Mouse (Mus musculus) adrenal gland, adult 18-20 months (tissue): ENCODE measurements around the gene Rfc1. TPM values are rescaled to one million over a fixed set of nuclear protein-coding genes. Genes with fewer than 3 reads are reported as not detected.
"Not testable (repeated sequence)": the region's sequence is repeated elsewhere in the genome, so short reads cannot be mapped to it uniquely, and the experiment has no call there.

Experiments
- DNase-seq, 2 experiments: peaks; one replicate each; pipeline ENCODE4 v3.0.0; 2021 to 2022; ENCODE audit warnings: low spot score in 2 of 2
- total RNA-seq, 2 experiments: library from RNA; stranded (reverse); gene quantifications; 1 replicate in 1 of 2; 2 replicates in 1 of 2; pipeline ENCODE4 v1.2.3; 2021

Rfc1 gene
- total RNA-seq, 2 experiments from 2014 or later, result 31.3 to 43.8 TPM

GRCm38 (mm10) chr5:65305516-65305915 lies 30.0 kb downstream of the Rfc1 start:
- DNase-seq, result no peak

DNA sequence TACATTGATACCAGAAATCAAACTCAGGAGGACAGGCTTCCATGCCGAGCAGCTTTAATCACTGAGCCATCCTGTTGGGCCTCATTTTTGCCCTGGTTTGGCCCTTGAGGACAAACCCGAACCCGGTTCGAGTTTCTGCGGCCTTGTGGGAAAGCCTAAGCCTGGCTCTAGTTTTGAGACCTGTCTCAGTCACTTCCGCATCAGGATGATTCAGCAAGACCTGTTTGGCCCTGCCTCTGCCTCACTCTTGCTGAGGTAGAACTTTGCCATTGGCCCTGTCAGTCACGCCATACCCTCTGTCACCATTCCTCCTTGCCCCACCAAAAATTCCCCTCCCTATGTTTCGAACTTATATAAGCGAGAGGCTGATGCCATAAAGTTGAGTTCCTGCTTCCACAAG lies 35.3 kb downstream of the Rfc1 start:
- no peak for DNase-seq

DNA sequence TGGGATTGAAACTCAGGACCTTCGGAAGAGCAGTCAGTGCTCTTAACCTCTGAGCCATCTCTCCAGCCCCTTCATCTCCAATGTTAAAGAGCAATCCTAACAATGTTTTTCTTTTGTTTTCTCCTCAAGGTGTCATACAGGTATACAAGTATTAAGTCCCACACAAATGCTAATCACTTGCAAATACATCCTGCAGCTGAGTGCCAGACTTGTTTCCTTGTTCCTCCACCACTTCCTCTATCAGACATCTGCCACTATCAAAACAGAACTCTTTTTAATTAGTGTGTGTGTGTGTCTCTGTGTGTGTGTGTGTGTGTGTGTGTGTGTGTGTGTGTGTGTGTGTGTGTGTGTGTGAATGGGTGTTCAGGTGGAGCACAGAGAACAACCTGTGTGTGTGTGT lies 35.8 kb downstream of the Rfc1 start:
- not testable (repeated sequence) for DNase-seq

- DNase-seq, result no peak
These were observed 37.1 kb downstream of the Rfc1 start for GRCm38 (mm10) chr5:65298167-65298950.

- DNase-seq, result no peak
These were observed 41.2 kb downstream of the Rfc1 start for GRCm38 (mm10) chr5:65294270-65294669.

DNA sequence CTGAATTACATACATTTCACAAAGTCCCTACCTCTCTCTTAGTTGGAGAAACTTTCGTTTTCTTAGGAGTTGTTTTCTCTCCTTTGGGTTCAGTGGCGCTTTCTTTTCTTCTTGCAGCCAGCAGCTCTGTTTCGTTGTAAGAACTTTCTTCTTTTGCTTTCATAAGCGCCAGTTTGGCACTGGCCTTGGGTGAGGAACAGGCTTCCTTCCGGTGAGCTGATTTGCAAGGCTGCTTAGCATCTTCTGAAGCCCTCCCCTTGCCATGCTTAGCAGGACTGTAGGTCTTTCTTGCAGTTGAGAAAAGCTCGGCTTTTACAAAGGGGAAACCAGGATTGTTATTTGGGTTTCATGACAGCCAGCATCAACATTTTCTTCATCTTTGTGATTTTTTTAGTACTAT lies 41.8 kb downstream of the Rfc1 start:
- DNase-seq, result no peak

DNA sequence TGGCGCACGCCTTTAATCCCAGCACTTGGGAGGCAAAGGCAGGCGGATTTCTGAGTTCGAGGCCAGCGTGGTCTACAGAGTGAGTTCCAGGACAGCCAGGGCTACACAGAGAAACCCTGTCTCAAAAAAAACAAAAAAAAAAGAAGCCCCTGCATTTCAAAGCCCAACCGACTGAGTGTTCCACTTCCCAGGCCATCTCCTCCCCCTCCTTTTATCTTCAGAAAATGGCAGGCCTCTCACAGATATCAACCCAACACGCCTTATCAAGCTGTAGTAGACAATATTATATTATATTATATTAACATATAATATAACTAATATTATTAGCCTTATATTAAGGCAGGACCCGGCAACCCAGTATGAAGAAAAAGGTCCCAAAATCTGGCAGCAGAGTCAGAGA lies 46.5 kb downstream of the Rfc1 start:
- not testable (repeated sequence) for DNase-seq

GRCm38 (mm10) chr5:65287751-65288701 lies 47.4 kb downstream of the Rfc1 start:
- DNase-seq, result no peak

GRCm38 (mm10) chr5:65284171-65284570 lies 51.3 kb downstream of the Rfc1 start:
- DNase-seq, result no peak

DNA sequence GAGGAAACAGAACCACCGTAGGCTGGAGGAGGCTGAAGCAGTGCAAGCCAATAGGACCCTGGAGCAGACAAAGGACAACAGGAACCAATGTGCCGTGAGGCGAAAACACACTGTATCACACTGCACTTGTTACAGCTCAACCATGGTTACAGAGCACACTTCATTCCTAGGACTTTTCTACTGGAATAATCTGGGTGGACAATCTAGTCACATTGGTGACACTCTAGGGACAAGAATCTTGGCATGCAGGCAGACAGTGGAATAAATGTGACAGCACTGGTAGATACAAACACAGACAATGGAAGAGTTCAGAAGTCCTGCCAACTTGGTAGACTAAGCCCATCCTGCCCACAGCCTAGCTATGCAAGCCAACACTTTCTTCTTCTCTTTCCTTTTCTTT lies 54.3 kb downstream of the Rfc1 start:
- DNase-seq, result no peak

- no peak for DNase-seq
These were observed 56.3 kb downstream of the Rfc1 start for GRCm38 (mm10) chr5:65279133-65279651.

GRCm38 (mm10) chr5:65273966-65274365 lies 61.5 kb downstream of the Rfc1 start:
- DNase-seq, result no peak

- DNase-seq, result no peak
These were observed 77.5 kb downstream of the Rfc1 start for GRCm38 (mm10) chr5:65257910-65258505.

DNA sequence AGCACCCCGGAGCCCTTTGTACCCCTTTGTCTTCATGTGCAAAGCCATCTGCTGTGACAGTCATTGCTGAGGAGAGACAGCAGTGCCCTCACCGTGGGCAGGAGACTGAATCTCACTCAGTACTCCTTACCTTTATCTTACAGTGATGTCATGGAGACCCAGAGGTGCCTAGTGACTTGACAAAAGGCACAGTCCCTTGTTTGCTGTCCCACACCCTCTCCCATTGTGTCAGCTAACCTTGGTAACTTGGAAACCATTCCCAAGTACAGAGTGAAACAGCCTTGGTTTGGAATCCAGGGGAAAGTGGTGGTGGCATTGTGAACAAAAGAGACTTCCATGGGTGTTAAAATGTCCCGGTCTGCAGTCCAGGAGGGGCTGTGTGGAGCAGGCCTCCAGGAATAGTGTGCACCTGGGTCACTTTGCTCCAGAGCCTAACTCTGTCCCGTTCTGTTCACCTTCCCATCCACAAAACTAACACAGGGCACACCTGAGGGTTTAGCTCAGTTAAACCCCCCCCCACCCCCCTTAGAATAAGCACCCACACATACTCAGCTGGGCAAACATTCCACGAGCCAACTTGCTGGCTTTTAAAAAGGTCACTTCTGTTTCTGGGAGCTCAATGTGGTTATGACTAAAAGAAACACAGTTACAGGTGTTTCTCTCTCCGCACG lies 85.2 kb downstream of the Rfc1 start:
- DNase-seq, result no peak

- no peak for DNase-seq
These were observed 88.2 kb downstream of the Rfc1 start for GRCm38 (mm10) chr5:65247296-65247695.

DNA sequence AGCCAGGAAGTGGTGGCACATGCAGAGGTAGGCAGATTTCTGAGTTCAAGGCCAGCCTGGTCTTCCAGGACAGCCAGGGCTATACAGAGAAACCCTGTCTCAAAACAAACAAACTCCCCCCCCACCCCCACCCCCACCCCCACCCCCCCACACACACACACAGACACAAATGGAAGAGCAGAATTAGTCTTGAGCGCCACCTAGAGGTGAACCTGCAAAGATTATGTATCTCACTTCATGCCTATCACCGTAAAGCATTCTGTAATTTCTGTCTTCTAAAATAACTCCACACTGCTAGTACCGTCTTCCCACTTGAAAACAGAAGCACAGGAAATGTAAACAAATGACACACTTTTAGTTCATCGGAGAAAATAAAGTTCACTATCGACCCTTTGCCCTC lies 92.7 kb downstream of the Rfc1 start:
- DNase-seq, result peak in 1 of 2 experiments; percentile 37

DNA sequence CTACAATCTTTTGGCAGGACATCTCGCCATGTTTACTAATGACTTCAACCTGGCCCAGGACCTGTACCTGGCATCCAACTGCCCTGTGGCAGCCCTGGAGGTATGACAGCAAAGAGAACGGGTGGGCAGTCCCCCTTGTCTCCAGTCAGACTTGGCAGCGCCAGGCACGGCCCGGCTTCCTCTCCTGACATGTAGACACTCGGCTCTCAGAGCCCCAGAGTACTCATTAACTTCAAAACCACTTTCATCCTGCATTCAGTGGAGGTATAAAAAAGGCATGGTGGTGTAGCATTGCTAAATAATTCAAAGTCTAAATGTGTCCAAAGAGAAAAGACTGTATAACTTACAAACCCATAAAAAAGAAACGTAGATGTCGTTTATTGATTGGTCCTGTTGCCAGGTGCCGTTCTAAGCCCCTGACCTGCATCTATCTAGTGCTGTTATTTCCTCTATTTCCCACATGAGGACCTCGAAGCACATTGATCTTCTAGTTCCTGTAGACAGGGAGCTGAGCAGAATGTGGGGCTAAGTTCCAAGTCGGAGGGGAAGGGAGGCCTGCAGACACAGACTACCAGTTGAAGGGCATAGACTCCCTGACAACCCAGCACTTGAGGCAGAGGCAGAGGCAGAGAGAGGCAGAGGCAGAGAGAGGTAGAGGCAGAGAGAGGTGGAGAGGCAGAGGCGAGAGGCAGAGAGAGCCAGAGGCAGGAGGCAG lies 104.0 kb downstream of the Rfc1 start:
- DNase-seq, result no peak

GRCm38 (mm10) chr5:65224056-65224455 lies 111.4 kb downstream of the Rfc1 start:
- no peak for DNase-seq

DNA sequence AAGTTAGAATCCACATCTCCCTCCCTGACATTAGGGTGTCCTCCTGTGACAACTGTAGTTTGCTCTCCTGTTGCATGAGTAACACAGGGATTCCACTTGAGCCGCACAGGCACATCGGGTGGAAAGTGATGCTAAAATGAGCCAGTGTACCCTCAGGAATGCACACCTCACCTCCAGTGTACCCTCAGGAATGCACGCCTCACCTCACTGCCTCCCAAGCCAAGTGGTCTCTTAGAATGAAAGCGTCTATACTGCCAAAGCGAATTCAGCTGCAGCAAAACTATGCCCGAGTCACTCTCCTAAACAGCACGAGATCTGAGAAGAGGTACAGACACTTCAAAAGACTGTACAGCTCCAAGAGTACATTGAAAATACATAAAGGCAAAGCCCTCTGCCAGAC lies 114.4 kb downstream of the Rfc1 start:
- DNase-seq, result no peak
